Mouse (Mus musculus): Measurements from ENCODE around the gene Myo18a.

Myo18a gene

GRCm38 (mm10) chr11:77771879-77772713 is 9.1 kb downstream of the Myo18a start:
- DNase-seq (ENCODE audit: low read depth), result no peak

DNA sequence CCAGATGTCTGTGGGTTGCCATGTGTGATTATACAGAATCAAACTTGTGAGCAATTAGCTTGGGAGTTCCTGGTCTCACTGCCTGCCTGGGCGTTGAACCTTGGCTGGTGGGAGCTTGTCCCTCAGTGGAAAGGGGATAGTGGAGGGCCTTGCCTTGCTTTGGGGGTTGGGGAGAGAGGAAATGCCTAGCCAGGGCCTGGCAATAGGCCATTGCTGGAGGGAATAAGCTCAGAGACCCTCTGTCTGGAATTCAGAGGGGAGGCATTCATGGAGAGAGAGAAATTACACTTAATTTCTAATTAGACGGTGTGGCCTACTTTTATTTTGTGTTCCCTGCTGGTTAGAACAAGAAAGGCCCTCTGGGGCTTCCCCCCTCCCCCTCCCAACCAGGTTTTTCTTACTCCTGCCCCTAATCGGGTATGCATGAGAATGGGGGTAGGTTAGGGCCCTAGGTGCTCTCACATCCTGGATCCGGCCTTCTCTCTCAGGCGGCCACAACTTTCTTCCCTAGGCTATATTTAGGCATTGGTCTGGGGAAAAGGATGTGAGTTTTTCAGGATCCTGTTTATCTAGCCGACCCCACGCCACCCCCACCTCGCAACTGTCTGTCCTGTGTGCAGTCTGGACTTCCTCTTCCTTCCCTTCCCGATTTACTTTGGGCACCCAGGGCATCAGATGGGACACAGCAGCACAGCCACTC is 12.8 kb downstream of the Myo18a start:
- DNase-seq (ENCODE audit: low read depth), result no peak

DNA sequence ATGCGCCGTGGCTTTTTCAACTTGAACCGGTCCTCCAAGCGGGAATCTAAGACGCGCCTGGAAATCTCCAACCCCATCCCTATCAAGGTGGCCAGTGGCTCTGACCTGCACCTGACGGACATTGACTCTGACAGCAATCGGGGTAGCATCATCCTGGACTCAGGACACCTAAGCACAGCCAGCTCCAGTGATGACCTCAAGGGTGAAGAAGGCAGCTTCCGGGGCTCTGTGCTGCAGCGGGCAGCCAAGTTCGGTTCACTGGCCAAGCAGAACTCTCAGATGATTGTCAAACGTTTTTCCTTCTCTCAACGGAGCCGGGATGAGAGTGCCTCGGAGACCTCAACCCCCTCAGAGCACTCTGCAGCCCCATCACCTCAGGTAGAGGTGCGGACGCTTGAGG is 14.4 kb downstream of the Myo18a start:
- no peak for DNase-seq (ENCODE audit: low read depth)

DNA sequence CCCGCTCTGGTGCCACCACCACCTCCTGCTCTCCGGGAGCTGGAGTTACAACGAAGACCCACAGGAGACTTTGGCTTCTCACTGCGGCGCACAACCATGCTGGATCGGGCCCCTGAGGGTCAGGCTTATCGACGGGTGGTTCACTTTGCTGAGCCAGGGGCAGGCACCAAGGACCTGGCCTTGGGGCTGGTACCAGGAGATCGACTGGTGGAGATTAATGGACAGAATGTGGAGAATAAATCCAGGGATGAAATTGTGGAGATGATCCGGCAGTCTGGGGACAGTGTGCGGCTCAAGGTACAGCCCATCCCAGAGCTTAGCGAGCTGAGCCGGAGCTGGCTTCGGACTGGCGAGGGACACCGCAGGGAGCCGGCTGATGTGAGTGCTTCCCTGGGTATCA is 14.9 kb downstream of the Myo18a start:
- no peak for DNase-seq (ENCODE audit: low read depth)

DNA sequence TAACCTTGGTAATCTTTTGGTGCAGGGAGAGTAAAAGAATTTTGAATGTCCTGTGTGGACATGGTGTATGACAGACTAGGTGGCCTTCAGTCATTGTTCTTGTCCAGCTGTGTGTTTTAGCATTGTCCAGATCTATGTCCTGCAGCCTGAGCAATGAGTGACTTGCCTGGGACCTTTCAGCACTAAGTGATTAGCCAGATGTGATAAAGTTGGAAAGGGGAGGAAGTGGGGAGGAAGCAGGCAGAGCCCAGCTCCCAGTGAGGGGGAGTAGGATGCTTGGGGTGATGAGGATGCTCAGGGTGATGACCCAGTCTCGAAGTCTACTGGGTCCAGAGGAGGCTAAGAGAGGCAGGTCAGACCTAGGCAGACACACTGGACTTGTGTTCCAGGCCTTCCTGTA is 16.2 kb downstream of the Myo18a start:
- DNase-seq (ENCODE audit: low read depth), result no peak

DNA sequence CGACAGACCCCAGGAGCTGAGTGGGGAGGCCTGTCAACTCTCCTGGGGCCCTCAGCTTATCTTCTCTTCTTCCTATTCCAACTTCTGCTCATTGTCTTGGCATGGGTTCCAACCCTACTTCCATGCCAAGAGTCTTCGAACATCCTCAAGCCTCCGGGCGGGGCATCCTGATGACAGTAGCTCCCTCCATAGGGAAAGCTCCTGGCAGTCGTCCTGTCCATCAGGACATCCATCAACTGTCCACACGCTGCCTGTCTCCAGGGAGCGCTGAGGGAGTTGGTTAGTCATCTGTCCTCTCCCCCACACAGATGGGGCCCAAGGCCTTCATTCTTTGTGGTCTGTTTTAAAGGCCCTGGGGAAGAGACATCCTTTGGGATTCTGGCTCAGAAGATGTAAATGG is 18.0 kb downstream of the Myo18a start:
- DNase-seq (ENCODE audit: low read depth), result no peak

- DNase-seq (ENCODE audit: low read depth), result no peak
These were observed 19.2 kb downstream of the Myo18a start for GRCm38 (mm10) chr11:77782104-77782815.

- no peak for DNase-seq (ENCODE audit: low read depth)
These were observed 20.2 kb downstream of the Myo18a start for GRCm38 (mm10) chr11:77783211-77783746.

DNA sequence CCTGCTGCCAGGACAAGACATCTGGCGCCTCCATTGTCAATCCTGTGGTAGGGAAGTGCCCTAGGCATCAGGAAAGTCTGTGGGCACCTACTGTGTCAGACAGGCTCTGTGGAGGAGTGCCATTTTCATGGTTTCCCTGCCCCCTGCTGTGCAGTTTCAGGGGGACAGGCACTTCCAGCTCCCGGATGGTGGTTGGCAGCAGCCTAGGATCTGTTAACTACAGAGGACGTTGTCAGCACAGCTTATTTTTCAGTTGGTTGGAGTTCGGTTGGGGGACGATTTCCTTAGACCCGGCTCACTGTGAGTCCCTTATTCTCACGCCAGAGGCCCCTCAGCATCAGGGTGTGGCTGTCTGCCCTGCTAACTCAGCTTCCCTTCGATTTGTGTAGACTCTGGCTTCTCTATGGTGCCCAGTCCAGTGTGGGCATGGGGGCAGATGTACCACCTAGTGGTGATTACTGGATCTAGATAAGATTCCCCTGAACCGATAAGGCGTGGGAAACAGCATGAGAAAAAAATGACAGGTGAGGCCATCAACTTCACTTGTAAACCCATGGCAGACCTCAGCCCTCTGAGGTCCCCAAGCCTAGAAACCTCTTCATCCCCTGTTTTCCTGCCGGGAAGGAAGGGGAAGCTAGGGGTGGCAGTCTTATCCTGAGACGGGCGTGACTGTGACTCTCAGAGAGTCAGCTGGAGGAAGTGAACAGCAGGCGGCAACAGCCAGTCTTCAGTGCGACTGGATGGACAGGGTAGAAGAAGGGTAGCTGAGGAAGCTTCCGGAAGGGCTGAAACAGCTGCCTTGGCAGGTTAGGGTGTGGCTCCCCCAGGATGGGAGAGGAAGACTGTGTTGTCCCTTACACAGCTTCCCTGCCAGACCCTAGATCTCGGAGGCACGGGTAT is 21.0 kb downstream of the Myo18a start:
- DNase-seq (ENCODE audit: low read depth), result peak; percentile 50

DNA sequence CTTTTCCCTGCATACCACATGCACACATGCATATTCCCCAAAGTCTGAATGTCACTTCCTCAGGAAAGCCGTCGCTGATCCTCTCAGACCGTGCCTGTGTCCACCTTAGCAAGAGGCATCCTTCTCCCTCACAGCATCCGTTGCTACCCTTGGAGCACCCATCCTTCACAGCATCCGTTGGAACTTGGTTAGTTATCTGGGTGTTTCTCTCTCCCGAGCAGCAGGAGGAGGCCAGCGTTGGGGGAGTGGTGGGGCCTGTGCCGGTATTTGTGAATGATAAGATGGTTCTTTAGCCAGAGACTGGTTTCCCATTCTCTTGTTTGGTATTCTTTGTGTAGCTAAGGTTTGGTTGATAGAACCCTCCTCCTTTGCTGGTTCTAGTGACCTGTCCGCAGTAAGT is 21.8 kb downstream of the Myo18a start:
- DNase-seq (ENCODE audit: low read depth), result no peak

DNA sequence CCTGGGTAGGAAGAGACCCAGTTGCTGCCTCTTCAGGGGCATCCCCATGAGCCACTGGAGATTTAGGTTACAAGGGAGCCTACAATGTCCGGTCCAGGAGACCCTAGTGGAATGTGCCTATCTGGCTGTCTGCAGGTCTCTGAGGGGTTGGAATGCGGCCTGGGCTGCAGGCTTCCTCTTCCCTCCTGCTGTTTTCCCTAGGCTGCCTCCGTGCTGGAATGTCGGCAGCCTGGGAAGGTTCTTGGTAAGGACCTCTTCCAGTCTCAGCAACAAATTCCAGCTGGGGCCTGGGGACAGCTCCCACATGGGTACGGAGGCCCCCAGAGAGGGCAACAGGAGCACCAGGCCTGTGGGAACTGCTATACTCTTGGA is 22.3 kb downstream of the Myo18a start:
- DNase-seq (ENCODE audit: low read depth), result no peak

DNA sequence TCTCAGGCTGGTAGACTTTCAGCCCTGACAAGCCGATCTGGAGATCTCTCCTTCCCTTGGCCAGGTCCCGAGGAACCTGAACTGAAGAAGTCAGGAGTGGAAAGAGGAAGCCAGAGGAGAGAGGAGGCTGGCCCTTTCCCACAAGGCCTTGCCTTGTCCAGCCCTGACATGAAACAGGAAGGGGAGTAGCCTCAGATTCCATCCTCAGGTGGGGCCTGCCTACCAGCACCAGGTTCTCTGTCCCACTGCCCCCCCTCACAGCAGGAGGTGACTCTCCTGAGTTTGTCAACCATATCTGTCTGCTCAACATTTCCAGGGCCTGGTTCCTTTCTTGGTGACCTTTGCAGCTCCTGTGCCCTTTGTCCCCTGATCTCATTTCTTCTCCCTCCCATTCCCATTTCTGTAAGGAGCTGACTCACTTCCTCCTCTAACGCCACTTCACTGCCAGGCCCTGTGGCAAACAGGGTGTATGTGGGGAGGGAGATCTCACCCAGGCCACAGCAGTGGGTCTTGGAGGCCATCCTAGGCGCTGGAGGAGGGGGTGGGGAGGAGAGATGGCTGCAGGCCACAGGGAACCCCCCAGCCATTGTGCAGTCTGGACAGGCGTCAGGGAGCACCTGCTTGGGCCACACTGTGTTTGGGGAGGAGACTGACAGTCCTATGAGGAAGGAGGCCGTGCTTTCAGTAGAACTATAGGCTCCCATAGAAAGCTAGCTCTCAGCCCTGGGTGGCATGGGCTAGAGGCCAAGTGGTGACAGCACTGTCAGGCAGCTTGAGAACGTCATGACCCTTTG is 22.9 kb downstream of the Myo18a start:
- no peak for DNase-seq (ENCODE audit: low read depth)

GRCm38 (mm10) chr11:77787707-77788106 is 24.7 kb downstream of the Myo18a start, which contains the start of gene Gm10277:
Gm10277 (minus strand) TSS chr11:77787747.
- no peak for DNase-seq (ENCODE audit: low read depth)

- DNase-seq (ENCODE audit: low read depth), result no peak
These were observed 26.5 kb downstream of the Myo18a start for GRCm38 (mm10) chr11:77789512-77789911.

DNA sequence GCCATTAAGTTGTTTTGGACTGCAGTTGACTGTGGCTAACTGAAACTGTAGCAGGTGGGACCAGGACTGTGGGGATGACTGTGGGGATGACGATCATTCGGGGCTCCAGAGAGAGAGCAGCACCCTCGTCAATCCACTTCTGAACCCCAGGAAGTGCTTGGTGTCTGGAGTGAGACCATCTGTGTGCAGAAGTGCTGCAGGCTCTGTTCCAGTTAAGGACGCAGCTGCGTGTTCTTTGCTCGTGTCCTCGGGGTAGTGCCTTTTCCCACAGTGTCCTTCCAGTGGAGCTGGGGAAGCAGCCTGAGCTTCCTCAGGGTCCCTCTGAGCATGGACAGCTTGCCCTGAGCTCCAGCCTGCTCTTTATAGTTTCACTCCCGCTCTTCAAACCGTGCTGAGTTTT is 27.2 kb downstream of the Myo18a start:
- DNase-seq (ENCODE audit: low read depth), result no peak

GRCm38 (mm10) chr11:77791241-77791727 is 28.2 kb downstream of the Myo18a start:
- DNase-seq (ENCODE audit: low read depth), result peak; percentile 21

- DNase-seq (ENCODE audit: low read depth), result peak; percentile 82
These were observed 28.9 kb downstream of the Myo18a start for GRCm38 (mm10) chr11:77791752-77792565.

DNA sequence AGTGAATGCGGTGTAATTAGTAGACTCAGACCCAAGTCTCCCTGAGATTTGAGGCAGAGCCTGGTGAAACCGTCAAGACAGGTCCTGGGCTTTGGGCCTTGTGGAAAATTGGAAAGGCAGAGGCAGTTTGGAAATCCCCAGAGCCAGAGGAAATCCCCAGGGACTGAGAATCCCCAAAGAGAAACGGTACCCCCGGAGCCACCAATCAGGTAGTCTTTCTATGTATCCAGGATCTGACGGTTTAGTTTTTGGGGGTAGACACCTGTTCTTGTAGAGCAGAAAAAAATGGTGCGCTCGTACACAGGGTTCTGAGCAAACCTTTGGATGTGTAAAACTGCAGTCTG is 29.5 kb downstream of the Myo18a start:
- DNase-seq (ENCODE audit: low read depth), result peak; percentile 72

DNA sequence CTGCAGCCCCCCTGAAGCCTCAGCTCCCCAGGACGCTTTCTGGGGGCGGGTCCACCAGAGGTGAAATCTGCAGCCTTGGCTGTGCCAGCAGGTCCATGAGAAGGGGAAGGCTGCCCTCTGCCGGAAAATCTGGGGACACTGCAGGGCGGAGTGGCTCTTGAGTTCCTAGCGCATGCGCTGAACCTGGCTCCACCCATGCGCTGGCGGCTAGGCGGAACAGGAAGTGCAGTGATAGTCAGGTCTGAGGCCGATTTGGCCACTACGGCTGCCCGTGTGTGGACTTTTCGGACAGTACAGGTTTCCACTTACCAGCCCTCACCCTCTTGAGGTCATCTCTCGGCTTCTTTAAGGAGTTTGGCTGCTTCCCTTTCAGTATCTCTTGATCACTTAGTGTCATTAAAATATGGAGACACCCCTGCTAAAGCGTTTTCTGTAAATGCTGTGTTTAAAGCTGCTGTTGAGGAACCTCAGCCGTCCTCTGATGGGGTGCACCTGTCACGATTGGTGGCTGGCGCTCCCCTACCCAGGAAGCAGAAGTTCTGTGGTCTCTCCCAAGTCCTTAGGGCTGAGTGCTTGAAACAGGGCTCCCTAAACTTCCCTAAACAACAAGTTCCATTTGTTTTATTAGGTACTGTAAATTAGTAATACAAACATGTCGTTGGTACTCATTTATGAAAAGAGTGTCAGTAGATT is 30.3 kb downstream of the Myo18a start:
- DNase-seq (ENCODE audit: low read depth), result peak; percentile 99

Data from induced T-regulatory cell, adult 2 months (primary cell).